Mouse (Mus musculus) left cerebral cortex, postnatal 4 days (tissue): ENCODE measurements around the gene Gm40460. TPM values are rescaled to one million over a fixed set of nuclear protein-coding genes. Genes with fewer than 3 reads are reported as not detected.

Experiments used
- total RNA-seq, 2 experiments: library from RNA; stranded (reverse); gene quantifications; 2 replicates each; pipeline ENCODE4 v1.2.3; 2021

Gene Gm40460
- total RNA-seq, 2 experiments from 2014 or later = not detected

Other genes starting within 250 kb of the Gm40460 start
- gene Mob2, start 180.0 kb downstream of the Gm40460 start, total RNA-seq = 10 to 100 TPM; 21.1 to 21.2 TPM
- gene Dusp8, start 145.2 kb downstream of the Gm40460 start, total RNA-seq = 100 to 1,000 TPM; 142 to 154 TPM
- not detected for gene Gm45618, start 120.3 kb downstream of the Gm40460 start, total RNA-seq
- not detected for gene Gm39115, start 105.0 kb downstream of the Gm40460 start, total RNA-seq
- not detected for gene Gm45337, start 96.5 kb downstream of the Gm40460 start, total RNA-seq
- not detected for gene Gm29735, start 84.0 kb downstream of the Gm40460 start, total RNA-seq
- gene Gm4553, start 75.3 kb downstream of the Gm40460 start, total RNA-seq = not detected
- gene Krtap5-2, start 65.1 kb downstream of the Gm40460 start, total RNA-seq = not detected
- gene Gm10153, start 50.7 kb downstream of the Gm40460 start, total RNA-seq = not detected
- not detected for gene Krtap5-3, start 39.7 kb downstream of the Gm40460 start, total RNA-seq
- not detected for gene Gm7579, start 29.2 kb downstream of the Gm40460 start, total RNA-seq
- gene Krtap5-5, start 11.1 kb downstream of the Gm40460 start, total RNA-seq = not detected
- gene Gm2431, start 17.3 kb upstream of the Gm40460 start, total RNA-seq = not detected
- not detected for gene Gm4559, start 33.3 kb upstream of the Gm40460 start, total RNA-seq
- not detected for gene Krtap5-1, start 56.0 kb upstream of the Gm40460 start, total RNA-seq
- not detected for gene Krtap5-4, start 62.5 kb upstream of the Gm40460 start, total RNA-seq
- 1 to 10 TPM; 6.3 to 9.4 TPM for gene Ifitm10, start 132.7 kb upstream of the Gm40460 start, total RNA-seq
- 1 to 10 TPM in 1 of 2 experiments, not detected in 1; 5.0 TPM for gene Gm49369, start 141.6 kb upstream of the Gm40460 start, total RNA-seq
- 100 to 1,000 TPM; 133 to 157 TPM for gene Ctsd, start 147.0 kb upstream of the Gm40460 start, total RNA-seq
- gene Syt8, start 193.8 kb upstream of the Gm40460 start, total RNA-seq = not detected
- not detected for gene Tnni2, start 200.7 kb upstream of the Gm40460 start, total RNA-seq
- gene Lsp1, start 219.7 kb upstream of the Gm40460 start, total RNA-seq = 1 to 10 TPM; 5.5 to 5.7 TPM